Mouse (Mus musculus) stomach, embryonic 15.5 days (tissue): ENCODE measurements at regions not wholly inside any gene's neighbourhood (a gene's known extent, or its start where the extent isn't known, plus 50 kb on each side); places are given as distances from the start of the nearest gene placed in this dataset.

ENCODE experiments used
- ATAC-seq: fragments of 200-750 bp; cut with Nextera tagmentation; 2 replicates; pipeline ENCODE4 v1.8.0; 2017; ENCODE audit warnings: low read depth, moderate number of reproducible peaks, moderate TSS enrichment; ENCODE audit not compliant: insufficient read depth, low FRiP score
- H3K27ac ChIP-seq: fragments of 300-500 bp; sonication (generic); 2 replicates; pipeline ENCODE4 v1.5.1; 2015; ENCODE audit warnings: mild to moderate bottlenecking, inconsistent platforms
- H3K27me3 ChIP-seq: fragments of 300-500 bp; sonication (generic); replicated peaks from 2 replicates; pipeline ENCODE4 v1.6.1; 2015; ENCODE audit warnings: inconsistent platforms
- H3K36me3 ChIP-seq: fragments of 300-500 bp; sonication (generic); 2 replicates; pipeline ENCODE4 v1.6.1; 2015; ENCODE audit warnings: inconsistent platforms
- H3K4me1 ChIP-seq: fragments of 300-500 bp; sonication (generic); 2 replicates; pipeline ENCODE4 v1.6.1; 2015; ENCODE audit warnings: inconsistent platforms
- H3K4me2 ChIP-seq: fragments of 300-500 bp; sonication (generic); 2 replicates; pipeline ENCODE4 v1.6.1; 2015; ENCODE audit warnings: mild to moderate bottlenecking, inconsistent platforms
- H3K4me3 ChIP-seq: fragments of 300-500 bp; sonication (generic); replicated peaks from 2 replicates; pipeline ENCODE4 v1.5.1; 2015; ENCODE audit warnings: inconsistent platforms
- H3K9ac ChIP-seq: fragments of 300-500 bp; sonication (generic); 2 replicates; pipeline ENCODE4 v1.6.1; 2015; ENCODE audit warnings: inconsistent platforms
- H3K9me3 ChIP-seq: fragments of 300-500 bp; sonication (generic); 2 replicates; pipeline ENCODE4 v1.6.1; 2016; ENCODE audit warnings: inconsistent platforms
- WGBS: fragments of 180-500 bp; shearing (Covaris S2); methylation state at CpG from one replicate; pipeline ENCODE4 v1.1.7; 2015; 5-methylcytosine and 5-hydroxymethylcytosine counted together

DNA sequence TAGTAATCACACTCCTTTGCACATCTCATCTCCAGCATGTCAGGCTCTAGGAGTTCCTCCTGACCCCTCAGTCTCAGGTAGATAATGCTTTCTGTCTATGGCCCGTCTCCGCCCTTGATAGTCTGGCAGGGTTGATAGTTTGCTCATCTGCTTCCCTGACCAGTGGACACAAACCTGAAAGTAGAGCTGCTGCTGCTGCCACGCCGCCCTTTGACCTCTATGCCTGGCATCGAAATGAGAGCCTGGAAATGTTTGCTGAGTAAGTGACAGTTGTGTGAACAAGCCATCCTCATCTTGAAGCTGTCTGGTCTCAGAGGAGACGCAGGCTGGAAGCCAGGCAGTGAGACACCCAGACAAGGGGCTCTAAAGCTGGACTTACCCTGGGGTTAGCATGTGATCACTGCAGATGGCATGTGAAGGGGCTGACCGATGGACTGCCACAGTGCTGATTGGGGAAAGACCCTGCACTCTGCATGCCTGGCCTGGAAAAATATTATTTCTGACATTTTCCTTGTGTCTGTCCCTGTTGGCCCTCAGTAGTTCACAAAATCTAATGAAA, 109.8 kb upstream of the Syt6 start:
- H3K27ac ChIP-seq, result no peak overlapping the region
- 0 out of 2 replicates have a peak, but pooled peaks cover 7% of the 10 kb centered on the region for H3K4me1 ChIP-seq
- H3K4me2 ChIP-seq, result no peak overlapping the region
- no peak overlapping the region for H3K4me3 ChIP-seq
- no peak for ATAC-seq
- H3K9ac ChIP-seq, result no peak overlapping the region
- H3K27me3 ChIP-seq, result no peaks in the 10 kb centered on the region
- no peaks in the 10 kb centered on the region for H3K9me3 ChIP-seq
- WGBS, result 53% methylated on average over 7 of the region's 7 CpGs
- no peaks in the 10 kb centered on the region for H3K36me3 ChIP-seq

DNA sequence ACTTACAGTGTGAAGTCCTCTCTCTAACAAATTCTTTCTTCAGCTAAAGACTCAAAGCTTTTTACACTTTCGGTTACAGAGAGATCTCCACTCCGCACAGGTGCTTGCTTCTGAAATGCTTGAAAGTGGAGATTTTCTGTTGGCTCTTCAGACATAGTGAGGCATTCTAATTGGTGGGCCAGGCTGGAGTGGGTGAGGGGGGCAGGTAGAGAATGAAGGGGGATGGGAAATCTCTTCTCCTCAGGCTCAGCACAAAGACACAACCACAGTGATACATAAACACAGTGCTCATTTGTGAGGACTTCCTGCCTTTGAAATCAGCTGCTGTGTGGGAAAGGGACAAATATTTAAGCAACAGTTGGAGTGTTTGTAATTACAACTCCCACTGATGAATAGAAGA, 109.1 kb upstream of the Syt6 start:
- H3K9me3 ChIP-seq, result no peaks in the 10 kb centered on the region
- ATAC-seq, result no peak
- H3K27ac ChIP-seq, result no peak overlapping the region
- no peak overlapping the region for H3K4me2 ChIP-seq
- no peak overlapping the region for H3K4me3 ChIP-seq
- no peaks in the 10 kb centered on the region for H3K36me3 ChIP-seq
- WGBS, result 48% methylated on average over 2 of the region's 2 CpGs
- H3K27me3 ChIP-seq, result no peaks in the 10 kb centered on the region
- H3K4me1 ChIP-seq, result 0 out of 2 replicates have a peak, but pooled peaks cover 7% of the 10 kb centered on the region
- no peak overlapping the region for H3K9ac ChIP-seq

DNA sequence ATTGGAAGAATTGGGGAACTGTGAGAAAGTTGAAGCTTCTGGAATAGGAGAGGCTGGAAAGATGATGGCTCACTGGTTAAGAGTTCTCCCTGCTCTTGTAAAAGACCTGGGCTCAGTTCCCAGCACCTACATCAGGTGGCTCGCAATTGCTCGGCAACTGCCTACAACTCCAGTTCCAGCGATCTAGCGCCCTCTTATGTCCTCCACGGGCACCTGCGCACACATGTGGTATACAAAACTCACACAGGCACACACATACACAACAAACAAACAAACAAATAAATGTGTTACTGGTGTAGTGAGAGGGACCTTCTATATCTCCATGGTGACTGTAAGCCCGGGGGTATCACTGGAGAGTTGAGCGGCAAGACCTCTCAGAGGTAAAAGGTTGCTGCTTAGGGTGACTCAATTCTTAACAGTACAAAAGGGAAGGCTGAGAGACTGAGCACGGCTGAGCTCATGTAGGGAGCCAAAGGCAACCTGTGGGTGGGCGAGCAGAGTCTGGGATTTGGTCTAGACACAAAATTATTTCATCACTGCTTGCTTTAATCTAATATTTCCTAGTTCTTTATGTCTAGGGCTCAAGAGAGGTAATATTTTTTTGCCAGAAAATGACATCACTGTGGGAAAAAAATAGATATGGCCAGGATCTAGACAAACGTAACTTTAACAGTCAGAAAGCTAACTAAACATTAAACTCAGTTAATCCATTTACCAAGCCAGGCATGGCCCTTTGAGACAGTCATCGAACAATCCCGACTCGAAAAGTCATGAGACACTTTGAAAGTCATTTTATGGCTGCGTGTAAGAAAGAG, 104.2 kb upstream of the Syt6 start:
- ATAC-seq, result no peak
- H3K27me3 ChIP-seq, result no peaks in the 10 kb centered on the region
- 85% methylated on average over 15 of the region's 15 CpGs for WGBS

DNA sequence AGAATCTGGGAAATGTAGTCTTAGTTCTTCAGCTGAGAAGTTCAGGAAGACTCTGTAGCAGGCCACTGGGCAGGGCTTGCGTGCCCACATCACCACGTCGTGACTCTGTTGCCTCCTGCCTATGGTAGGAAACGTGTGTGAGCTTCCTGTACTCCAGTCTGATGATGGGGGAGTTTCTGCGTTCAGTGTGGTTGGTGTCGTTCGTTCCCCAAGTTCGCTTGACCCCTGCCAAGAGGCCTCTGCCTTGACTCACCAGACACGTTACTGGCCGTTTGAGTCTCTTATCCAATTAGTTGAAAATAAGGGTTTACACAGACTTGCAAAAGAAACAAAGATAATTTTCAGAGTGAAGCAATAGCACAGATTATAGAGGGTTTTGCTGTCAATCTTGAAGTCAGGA, 102.4 kb upstream of the Syt6 start:
- peaks cover 4% of the 10 kb centered on the region; the same call in 1 of the 2 replicates for H3K4me1 ChIP-seq
- WGBS, result 64% methylated on average over 10 of the region's 10 CpGs
- H3K4me3 ChIP-seq, result no peak overlapping the region
- no peak for ATAC-seq
- H3K27me3 ChIP-seq, result no peaks in the 10 kb centered on the region
- H3K27ac ChIP-seq, result no peak overlapping the region
- H3K9me3 ChIP-seq, result no peaks in the 10 kb centered on the region
- H3K4me2 ChIP-seq, result no peak overlapping the region
- no peak overlapping the region for H3K9ac ChIP-seq
- no peaks in the 10 kb centered on the region for H3K36me3 ChIP-seq

More for the DNA sequence above, 104.2 kb upstream of the Syt6 start:
- no peak overlapping the region for H3K4me2 ChIP-seq
- no peak overlapping the region for H3K9ac ChIP-seq
- no peak overlapping the region for H3K27ac ChIP-seq
- no peak overlapping the region for H3K4me3 ChIP-seq
- no peaks in the 10 kb centered on the region for H3K9me3 ChIP-seq
- peaks cover 4% of the 10 kb centered on the region; the same call in 1 of the 2 replicates for H3K4me1 ChIP-seq
- H3K36me3 ChIP-seq, result no peaks in the 10 kb centered on the region

DNA sequence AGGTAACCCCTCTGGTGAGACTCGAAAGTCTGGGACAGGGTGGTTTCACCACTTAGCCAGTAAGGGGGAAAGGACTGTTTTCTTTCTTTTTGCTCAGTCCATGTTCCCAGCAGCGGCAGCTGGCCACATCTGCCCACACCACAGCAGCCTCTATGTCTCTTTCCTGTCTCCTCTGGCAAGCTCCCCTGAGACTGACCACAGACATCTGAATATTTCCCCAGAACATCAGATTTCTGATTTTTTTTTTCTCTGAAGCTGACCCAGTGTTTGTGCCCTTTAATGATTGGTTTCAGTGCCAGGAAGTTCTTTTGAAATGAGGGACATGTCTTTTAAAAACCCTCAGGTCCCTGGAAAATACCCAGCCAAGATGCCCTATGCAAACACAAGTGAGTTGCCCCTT, 101.7 kb upstream of the Syt6 start:
- no peaks in the 10 kb centered on the region for H3K9me3 ChIP-seq
- H3K27ac ChIP-seq, result peak overlapping the region; percentile 40; the same call in 1 of the 2 replicates
- no peak overlapping the region for H3K4me2 ChIP-seq
- no peak overlapping the region for H3K9ac ChIP-seq
- WGBS, result 54% methylated on average over 2 of the region's 2 CpGs
- no peak overlapping the region for H3K4me3 ChIP-seq
- ATAC-seq, result no peak
- no peaks in the 10 kb centered on the region for H3K36me3 ChIP-seq
- H3K27me3 ChIP-seq, result no peaks in the 10 kb centered on the region
- peaks cover 4% of the 10 kb centered on the region; the same call in 1 of the 2 replicates for H3K4me1 ChIP-seq

DNA sequence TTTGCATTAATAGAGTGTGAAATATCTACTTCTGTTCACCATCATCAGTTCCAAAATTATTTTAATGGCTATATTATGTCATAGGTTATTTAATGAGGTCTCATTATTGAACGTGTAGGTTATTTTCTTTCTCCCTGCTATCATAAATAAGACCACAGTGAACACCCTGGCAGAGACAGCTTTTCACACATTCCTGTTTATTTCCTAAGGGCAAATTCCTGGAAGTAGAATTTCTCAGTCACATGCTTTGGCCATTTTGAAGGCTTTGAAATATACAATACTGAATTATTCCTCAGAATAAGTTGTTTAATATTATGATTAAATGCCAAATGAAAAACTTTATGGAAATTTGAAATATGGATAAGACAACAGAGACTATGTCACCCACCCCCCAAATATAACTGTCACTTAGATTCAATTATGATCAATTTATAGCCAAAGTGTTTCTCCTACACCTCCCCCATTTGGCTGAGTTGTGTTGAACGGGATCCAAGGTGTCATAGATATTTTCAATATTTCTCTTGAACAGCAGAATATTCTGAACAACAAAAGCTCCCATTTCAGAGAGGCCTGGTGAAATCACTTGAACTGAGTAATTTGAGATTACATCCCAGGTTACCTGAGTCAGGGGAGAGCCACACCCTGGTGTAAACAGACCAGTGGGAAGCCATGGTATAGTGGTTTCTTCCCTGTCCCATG, 95.0 kb upstream of the Syt6 start:
- H3K36me3 ChIP-seq, result no peaks in the 10 kb centered on the region
- whole genome bisulfite sequencing, result 67% methylated on average over 2 of the region's 2 CpGs
- no peak overlapping the region for H3K27ac ChIP-seq
- H3K4me1 ChIP-seq, result no peaks in the 10 kb centered on the region
- H3K4me2 ChIP-seq, result no peak overlapping the region
- H3K4me3 ChIP-seq, result no peak overlapping the region
- ATAC-seq, result no peak
- no peaks in the 10 kb centered on the region for H3K27me3 ChIP-seq
- no peaks in the 10 kb centered on the region for H3K9me3 ChIP-seq
- no peak overlapping the region for H3K9ac ChIP-seq

DNA sequence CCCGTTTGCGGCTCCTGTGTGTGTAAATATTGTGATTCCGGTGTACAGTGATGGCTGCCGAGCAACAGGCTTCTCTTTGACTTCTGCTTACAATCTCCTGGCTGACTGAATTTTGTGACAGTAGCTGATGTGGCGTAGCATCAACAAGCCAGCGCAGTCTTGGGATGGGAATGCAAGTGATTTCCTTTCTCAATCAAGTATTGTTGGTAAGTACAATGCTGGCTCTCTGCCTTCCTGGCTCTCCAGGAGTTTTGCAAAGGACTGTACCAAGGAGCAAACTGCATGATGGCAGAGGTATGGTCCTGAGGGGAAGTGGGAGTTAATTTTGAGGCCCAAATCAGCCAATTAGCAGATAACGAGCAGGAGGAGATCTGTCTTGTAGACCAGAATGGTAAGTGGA, 94.4 kb upstream of the Syt6 start:
- no peak for ATAC-seq
- H3K27me3 ChIP-seq, result no peaks in the 10 kb centered on the region
- no peaks in the 10 kb centered on the region for H3K36me3 ChIP-seq
- H3K4me1 ChIP-seq, result no peaks in the 10 kb centered on the region
- WGBS, result 61% methylated on average over 7 of the region's 7 CpGs
- no peak overlapping the region for H3K27ac ChIP-seq
- H3K9ac ChIP-seq, result no peak overlapping the region
- no peak overlapping the region for H3K4me2 ChIP-seq
- H3K4me3 ChIP-seq, result no peak overlapping the region
- no peaks in the 10 kb centered on the region for H3K9me3 ChIP-seq

DNA sequence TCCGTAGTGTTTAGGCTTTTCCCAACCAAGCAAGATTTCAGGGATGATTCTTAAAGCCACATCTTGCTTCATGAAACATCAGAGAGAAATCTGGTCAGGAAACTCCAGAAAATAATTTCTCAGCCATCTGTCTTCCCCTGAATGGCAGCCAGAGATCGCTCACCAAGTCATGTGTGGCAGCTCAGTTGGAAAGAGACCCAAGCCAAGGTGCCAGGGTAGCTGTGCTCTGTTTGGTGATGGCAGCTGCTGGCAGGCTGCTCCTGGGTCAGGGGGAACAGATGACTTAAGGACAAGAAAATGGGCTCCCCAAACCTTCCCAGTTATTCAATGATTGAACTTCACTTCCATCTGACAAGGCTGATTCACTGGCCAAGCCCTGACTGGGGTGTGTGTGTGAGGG, 91.7 kb upstream of the Syt6 start:
- ATAC-seq, result no peak
- Histone ChIP-seq H3K4me2 (no peak overlapping the region), H3K9me3 (no peaks in the 10 kb centered on the region), H3K9ac (no peak overlapping the region), H3K27me3 (no peaks in the 10 kb centered on the region), H3K36me3 (no peaks in the 10 kb centered on the region), H3K4me1 (no peaks in the 10 kb centered on the region), H3K27ac (no peak overlapping the region), H3K4me3 (no peak overlapping the region)
- 89% methylated on average over 2 of the region's 2 CpGs for WGBS

DNA sequence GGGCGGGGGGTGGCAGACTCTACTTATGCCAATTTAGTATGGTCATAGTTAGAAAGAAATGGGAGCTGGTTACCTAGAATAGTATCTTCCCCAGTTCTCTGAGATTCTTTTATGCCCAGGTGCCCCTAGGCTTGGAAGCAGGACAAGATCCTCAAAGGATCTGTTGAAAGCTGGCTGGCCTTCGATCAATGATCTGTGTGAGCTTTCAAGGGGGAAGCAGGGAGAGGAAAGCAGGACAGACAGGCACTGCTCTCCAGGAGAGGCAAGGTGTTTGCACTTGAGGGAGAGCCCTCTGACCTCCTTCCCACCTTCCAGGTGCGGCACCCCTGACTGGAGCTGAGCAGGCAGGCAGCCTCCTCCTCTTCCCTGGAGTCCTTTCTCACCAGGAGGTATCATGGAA, 91.3 kb upstream of the Syt6 start:
- H3K27ac ChIP-seq, result no peak overlapping the region
- no peak for ATAC-seq
- H3K27me3 ChIP-seq, result no peaks in the 10 kb centered on the region

DNA sequence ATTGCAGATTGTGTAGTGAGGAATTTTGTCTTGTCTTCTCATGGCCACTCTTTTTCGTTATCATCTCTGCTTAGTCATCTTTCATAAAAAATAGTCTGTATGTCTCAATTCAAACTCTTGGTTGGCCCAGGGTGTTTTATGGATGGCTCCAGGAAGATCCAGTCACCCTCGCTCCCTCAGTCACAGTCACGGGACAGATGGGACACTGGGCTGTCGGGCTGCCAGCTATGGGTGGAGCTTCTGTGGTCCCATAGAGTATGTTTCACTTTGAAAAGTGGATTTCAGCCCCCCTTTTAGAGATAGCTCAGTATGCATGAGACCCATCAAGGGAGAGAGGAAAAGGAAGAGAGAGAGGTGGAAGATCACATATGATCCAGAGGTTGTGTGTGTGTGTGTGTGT, 85.2 kb upstream of the Syt6 start:
- no peak for ATAC-seq
- WGBS, result 76% methylated on average over 4 of the region's 4 CpGs
- Histone ChIP-seq H3K36me3 (no peaks in the 10 kb centered on the region), H3K9ac (no peak overlapping the region), H3K4me3 (no peak overlapping the region), H3K4me1 (no peaks in the 10 kb centered on the region), H3K4me2 (no peak overlapping the region), H3K27ac (no peak overlapping the region), H3K9me3 (no peaks in the 10 kb centered on the region), H3K27me3 (no peaks in the 10 kb centered on the region)

More for the DNA sequence above, 91.3 kb upstream of the Syt6 start:
- H3K9me3 ChIP-seq, result no peaks in the 10 kb centered on the region
- 76% methylated on average over 3 of the region's 3 CpGs for WGBS
- H3K9ac ChIP-seq, result no peak overlapping the region
- no peak overlapping the region for H3K4me2 ChIP-seq
- no peaks in the 10 kb centered on the region for H3K36me3 ChIP-seq
- no peak overlapping the region for H3K4me3 ChIP-seq
- no peaks in the 10 kb centered on the region for H3K4me1 ChIP-seq

DNA sequence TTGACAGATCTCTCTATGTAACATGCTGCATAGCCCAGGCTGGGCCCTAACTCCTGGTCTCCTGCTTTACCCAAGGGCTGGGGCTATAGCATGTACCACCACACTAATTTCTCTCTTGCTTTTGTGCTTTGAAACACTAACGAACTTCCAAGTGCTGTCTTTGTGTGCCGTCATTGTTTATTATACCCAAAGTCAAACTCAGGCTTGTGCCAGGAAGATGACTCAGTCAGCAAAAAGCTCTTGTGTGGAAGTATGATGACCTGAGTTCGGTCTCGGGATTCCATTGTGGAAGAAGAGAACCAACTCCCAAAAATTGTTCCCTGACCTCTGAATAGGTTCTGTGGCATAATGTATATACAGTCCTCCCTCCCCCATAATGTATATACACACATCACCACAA, 84.1 kb upstream of the Syt6 start:
- no peak overlapping the region for H3K9ac ChIP-seq
- H3K36me3 ChIP-seq, result no peaks in the 10 kb centered on the region
- no peak for ATAC-seq
- H3K27me3 ChIP-seq, result no peaks in the 10 kb centered on the region
- 77% methylated on average over 4 of the region's 4 CpGs for WGBS
- H3K27ac ChIP-seq, result no peak overlapping the region
- no peaks in the 10 kb centered on the region for H3K9me3 ChIP-seq
- no peak overlapping the region for H3K4me3 ChIP-seq
- no peak overlapping the region for H3K4me2 ChIP-seq
- H3K4me1 ChIP-seq, result no peaks in the 10 kb centered on the region

DNA sequence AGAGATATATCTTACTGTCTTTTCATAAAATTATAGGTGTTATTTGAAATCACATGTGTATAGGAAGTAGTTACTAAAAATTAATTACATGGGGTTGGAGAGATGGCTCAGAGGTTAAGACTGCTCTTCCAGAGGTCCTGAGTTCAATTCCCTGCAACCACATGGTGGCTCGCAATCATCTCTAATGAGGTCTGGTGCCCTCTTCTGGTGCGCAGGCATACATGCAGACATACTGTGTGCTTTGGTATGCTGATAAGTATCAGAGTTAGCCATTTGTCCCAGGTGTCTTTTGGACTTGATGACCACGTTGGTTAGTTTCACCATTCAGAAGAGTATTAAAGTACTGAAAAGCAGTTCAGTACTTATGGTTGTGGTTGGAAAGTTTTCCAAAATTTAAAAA, 82.8 kb upstream of the Syt6 start:
- Histone ChIP-seq H3K4me2 (no peak overlapping the region), H3K4me1 (no peaks in the 10 kb centered on the region), H3K27me3 (no peaks in the 10 kb centered on the region), H3K36me3 (no peaks in the 10 kb centered on the region), H3K9ac (no peak overlapping the region), H3K27ac (no peak overlapping the region), H3K4me3 (no peak overlapping the region), H3K9me3 (no peaks in the 10 kb centered on the region)
- no peak for ATAC-seq
- WGBS, result 83% methylated on average over 3 of the region's 3 CpGs
